Mouse (Mus musculus) embryonic fibroblast, embryonic 13.5 days (primary cell): ENCODE results near the gene Utp14b.

Experiments used
- CTCF ChIP-seq: IDR thresholded peaks from 2 replicates; pipeline ENCODE4 v1.5.1; 2011; ENCODE audit warnings: mild to moderate bottlenecking, control low read depth, low read length, moderate library complexity, borderline replicate concordance; ENCODE audit not compliant: insufficient read depth
- POLR2A ChIP-seq: IDR thresholded peaks from 2 replicates; pipeline ENCODE4 v1.6.1; 2011; ENCODE audit warnings: low read depth, mild to moderate bottlenecking, control low read depth, low read length, moderate library complexity

DNA sequence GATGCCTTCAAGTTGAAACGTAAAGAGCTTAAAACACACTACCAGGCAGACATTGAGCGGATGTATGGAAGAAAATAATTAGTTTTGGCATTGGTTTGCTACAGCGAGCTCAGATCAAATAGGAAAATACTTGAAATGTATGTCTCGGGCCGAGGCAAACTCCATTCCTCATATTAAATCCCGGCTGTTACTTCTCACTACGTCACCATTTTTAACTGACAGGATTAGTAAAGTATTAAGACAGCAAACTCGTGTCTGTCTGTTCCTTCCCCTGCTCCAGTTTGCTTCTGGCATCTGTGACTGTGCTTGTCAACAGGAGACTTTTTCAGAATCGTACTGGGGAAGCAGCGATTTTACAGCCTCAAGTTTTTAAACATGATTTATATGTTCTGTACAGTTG lies 48.5 kb downstream of the Utp14b start:
- no peak for TF ChIP-seq CTCF
- no peak for TF ChIP-seq POLR2A
